Mouse (Mus musculus) forebrain, embryonic 13.5 days (tissue): Measurements from ENCODE around the gene Tmem98. TPM values are rescaled to one million over a fixed set of nuclear protein-coding genes. Genes with fewer than 3 reads are reported as not detected.
A peak's percentile ranks its signal among the peaks of the same experiment; 100 is the strongest.

Source experiments
- ATAC-seq: fragments of 200-750 bp; cut with Nextera tagmentation; 2 replicates; pipeline ENCODE4 v1.8.0; 2017
- H3K27ac ChIP-seq: fragments of 300-500 bp; sonication (generic); 2 replicates; pipeline ENCODE4 v1.5.1; 2015; ENCODE audit warnings: inconsistent platforms, mild to moderate bottlenecking, moderate library complexity
- H3K27me3 ChIP-seq: fragments of 300-500 bp; sonication (generic); 2 replicates; pipeline ENCODE4 v1.6.1; 2015; ENCODE audit warnings: mild to moderate bottlenecking, inconsistent platforms
- H3K36me3 ChIP-seq: fragments of 300-500 bp; sonication (generic); 2 replicates; pipeline ENCODE4 v1.6.1; 2015; ENCODE audit warnings: mild to moderate bottlenecking, inconsistent platforms; ENCODE audit not compliant: poor library complexity, severe bottlenecking
- H3K4me1 ChIP-seq: fragments of 300-500 bp; sonication (generic); 2 replicates; pipeline ENCODE4 v1.6.1; 2015; ENCODE audit warnings: inconsistent platforms
- H3K4me2 ChIP-seq: fragments of 300-500 bp; sonication (generic); 2 replicates; pipeline ENCODE4 v1.6.1; 2015; ENCODE audit warnings: inconsistent platforms, mild to moderate bottlenecking, moderate library complexity
- H3K4me3 ChIP-seq: fragments of 300-500 bp; sonication (generic); 2 replicates; pipeline ENCODE4 v1.5.1; 2015; ENCODE audit warnings: mild to moderate bottlenecking, inconsistent platforms
- H3K9ac ChIP-seq: fragments of 300-500 bp; sonication (generic); 2 replicates; pipeline ENCODE4 v1.6.1; 2015; ENCODE audit warnings: mild to moderate bottlenecking, inconsistent platforms
- H3K9me3 ChIP-seq: fragments of 300-500 bp; sonication (generic); replicated peaks from 2 replicates; pipeline ENCODE4 v1.6.1; 2016; ENCODE audit warnings: inconsistent platforms
- WGBS: fragments of 180-500 bp; shearing (Covaris S2); methylation state at CpG from one replicate; pipeline ENCODE4 v1.1.7; 2015; 5-methylcytosine and 5-hydroxymethylcytosine counted together
- polyA plus RNA-seq: library from polyadenylated mRNA; unstranded; fragments of >200 nt; fragmentation: Nextera tagmentation; extraction: Ambion mirVana; gene quantifications from 2 replicates; pipeline ENCODE4 v1.2.1, GENCODE M21; 2015

The Tmem98 gene
- 58.6 and 60.1 TPM in 2 replicates for polyA plus RNA-seq

GRCm38 (mm10) chr11:80809993-80810821 lies at the start of gene Tmem98:
Gene Tmem98, plus strand, starts transcription at chr11:80810175.
- H3K4me2 ChIP-seq = peak within 1 kb of the TSS; percentile 80

GRCm38 (mm10) chr11:80761285-80761974 lies 48.5 kb upstream of the Tmem98 start:
- Histone ChIP-seq H3K27ac (no peak overlapping the region), H3K27me3 (no peaks in the 10 kb centered on the region), H3K9me3 (no peaks in the 10 kb centered on the region), H3K4me2 (no peak overlapping the region), H3K36me3 (no peaks in the 10 kb centered on the region), H3K9ac (no peak overlapping the region), H3K4me1 (no peaks in the 10 kb centered on the region), H3K4me3 (no peak overlapping the region)
- ATAC-seq = no peak
- WGBS = 79% methylated on average over 3 of the region's 3 CpGs

More at GRCm38 (mm10) chr11:80809993-80810821, at the start of gene Tmem98:
- WGBS = 1% methylated on average over 51 of the region's 54 CpGs
- Histone ChIP-seq H3K27me3 (no peaks in the 10 kb centered on the region), H3K9ac (peak within 1 kb of the TSS; percentile 72), H3K4me1 (peaks cover 24% of the 10 kb centered on the region), H3K4me3 (peak within 1 kb of the TSS; percentile 54), H3K27ac (peak within 1 kb of the TSS; percentile 57), H3K9me3 (no peaks in the 10 kb centered on the region; the same call in 1 of the 2 replicates), H3K36me3 (peaks cover 28% of the 10 kb centered on the region; the same call in 1 of the 2 replicates)
- peak; percentile 81 for ATAC-seq

GRCm38 (mm10) chr11:80762066-80762465 lies 47.9 kb upstream of the Tmem98 start:
- Histone ChIP-seq H3K36me3 (no peaks in the 10 kb centered on the region), H3K4me1 (no peaks in the 10 kb centered on the region), H3K4me3 (no peak overlapping the region), H3K9me3 (no peaks in the 10 kb centered on the region), H3K4me2 (no peak overlapping the region), H3K27me3 (no peaks in the 10 kb centered on the region), H3K27ac (no peak overlapping the region), H3K9ac (no peak overlapping the region)
- 77% methylated on average over 4 of the region's 4 CpGs for WGBS
- ATAC-seq = no peak

- no peak for ATAC-seq
- H3K9me3 ChIP-seq = no peaks in the 10 kb centered on the region
- no peaks in the 10 kb centered on the region for H3K27me3 ChIP-seq
- H3K9ac ChIP-seq = no peak overlapping the region
- H3K4me3 ChIP-seq = no peak overlapping the region
- H3K4me1 ChIP-seq = no peaks in the 10 kb centered on the region; the same call in 1 of the 2 replicates
- H3K27ac ChIP-seq = no peak overlapping the region
- no peak overlapping the region for H3K4me2 ChIP-seq
- H3K36me3 ChIP-seq = no peaks in the 10 kb centered on the region
- WGBS = 92% methylated on average over 4 of the region's 4 CpGs
Measured at GRCm38 (mm10) chr11:80766068-80766467, 43.9 kb upstream of the Tmem98 start.

- no peak overlapping the region for H3K4me3 ChIP-seq
- H3K36me3 ChIP-seq = no peaks in the 10 kb centered on the region
- H3K4me2 ChIP-seq = no peak overlapping the region
- H3K27ac ChIP-seq = no peak overlapping the region
- no peak overlapping the region for H3K9ac ChIP-seq
- no peak for ATAC-seq
- no peaks in the 10 kb centered on the region for H3K9me3 ChIP-seq
- no peaks in the 10 kb centered on the region; the same call in 1 of the 2 replicates for H3K4me1 ChIP-seq
- WGBS = 88% methylated on average over 6 of the region's 6 CpGs
- no peaks in the 10 kb centered on the region for H3K27me3 ChIP-seq
Measured at GRCm38 (mm10) chr11:80766472-80767319, 43.3 kb upstream of the Tmem98 start.

- Histone ChIP-seq H3K4me2 (no peak overlapping the region), H3K36me3 (no peaks in the 10 kb centered on the region), H3K27me3 (no peaks in the 10 kb centered on the region), H3K9me3 (no peaks in the 10 kb centered on the region), H3K4me1 (no peaks in the 10 kb centered on the region; the same call in 1 of the 2 replicates), H3K9ac (no peak overlapping the region), H3K27ac (no peak overlapping the region), H3K4me3 (no peak overlapping the region)
- WGBS = 76% methylated on average over 3 of the region's 3 CpGs
- no peak for ATAC-seq
Measured at GRCm38 (mm10) chr11:80767320-80767617, 42.7 kb upstream of the Tmem98 start.

GRCm38 (mm10) chr11:80771186-80771585 lies 38.8 kb upstream of the Tmem98 start:
- Histone ChIP-seq H3K4me3 (no peak overlapping the region), H3K27me3 (no peaks in the 10 kb centered on the region), H3K9me3 (no peaks in the 10 kb centered on the region), H3K36me3 (no peaks in the 10 kb centered on the region), H3K9ac (no peak overlapping the region), H3K4me1 (no peaks in the 10 kb centered on the region; the same call in 1 of the 2 replicates), H3K4me2 (no peak overlapping the region), H3K27ac (no peak overlapping the region)
- WGBS = 83% methylated on average over 3 of the region's 3 CpGs
- ATAC-seq = no peak

GRCm38 (mm10) chr11:80771596-80772250 lies 38.3 kb upstream of the Tmem98 start:
- no peaks in the 10 kb centered on the region for H3K36me3 ChIP-seq
- no peaks in the 10 kb centered on the region; the same call in 1 of the 2 replicates for H3K4me1 ChIP-seq
- no peaks in the 10 kb centered on the region for H3K27me3 ChIP-seq
- WGBS = 75% methylated on average over 5 of the region's 5 CpGs
- H3K27ac ChIP-seq = no peak overlapping the region
- H3K4me3 ChIP-seq = no peak overlapping the region
- H3K9me3 ChIP-seq = no peaks in the 10 kb centered on the region
- no peak for ATAC-seq
- no peak overlapping the region for H3K4me2 ChIP-seq
- no peak overlapping the region for H3K9ac ChIP-seq

GRCm38 (mm10) chr11:80772595-80773210 lies 37.3 kb upstream of the Tmem98 start:
- Histone ChIP-seq H3K36me3 (no peaks in the 10 kb centered on the region), H3K27ac (no peak overlapping the region), H3K4me2 (no peak overlapping the region), H3K9me3 (no peaks in the 10 kb centered on the region), H3K4me1 (no peaks in the 10 kb centered on the region; the same call in 1 of the 2 replicates), H3K9ac (no peak overlapping the region), H3K27me3 (no peaks in the 10 kb centered on the region), H3K4me3 (no peak overlapping the region)
- WGBS = 83% methylated on average over 6 of the region's 6 CpGs
- ATAC-seq = no peak

GRCm38 (mm10) chr11:80775535-80775934 lies 34.4 kb upstream of the Tmem98 start:
- ATAC-seq = no peak
- H3K4me2 ChIP-seq = no peak overlapping the region
- 79% methylated on average over 3 of the region's 3 CpGs for WGBS
- peaks cover 16% of the 10 kb centered on the region for H3K27me3 ChIP-seq
- peaks cover 13% of the 10 kb centered on the region for H3K4me1 ChIP-seq
- H3K9ac ChIP-seq = no peak overlapping the region
- no peaks in the 10 kb centered on the region for H3K36me3 ChIP-seq
- H3K9me3 ChIP-seq = no peaks in the 10 kb centered on the region
- H3K4me3 ChIP-seq = no peak overlapping the region
- H3K27ac ChIP-seq = no peak overlapping the region

- WGBS = 91% methylated on average over 2 of the region's 2 CpGs
- peaks cover 13% of the 10 kb centered on the region for H3K4me1 ChIP-seq
- no peak overlapping the region for H3K9ac ChIP-seq
- H3K4me2 ChIP-seq = no peak overlapping the region
- no peaks in the 10 kb centered on the region for H3K9me3 ChIP-seq
- H3K27me3 ChIP-seq = peaks cover 16% of the 10 kb centered on the region
- ATAC-seq = no peak
- no peaks in the 10 kb centered on the region for H3K36me3 ChIP-seq
- H3K27ac ChIP-seq = no peak overlapping the region
- no peak overlapping the region for H3K4me3 ChIP-seq
Measured at GRCm38 (mm10) chr11:80777708-80778107, 32.3 kb upstream of the Tmem98 start.
